Mouse (Mus musculus) small intestine, adult 2 months (tissue): ENCODE measurements at regions not wholly inside any gene's neighbourhood (a gene's known extent, or its start where the extent isn't known, plus 50 kb on each side); places are given as distances from the start of the nearest gene placed in this dataset.

Source experiments
- CTCF ChIP-seq: fragments of 200-500 bp; IDR thresholded peaks from 2 replicates; pipeline ENCODE4 v1.5.1; 2012; ENCODE audit warnings: low read depth, mild to moderate bottlenecking, control low read depth, inconsistent platforms, low read length, moderate library complexity, mixed read lengths; ENCODE audit not compliant: insufficient replicate concordance, insufficient read length; ENCODE audit errors: extremely low read depth
- POLR2A ChIP-seq: fragments of 200-500 bp; IDR thresholded peaks from 2 replicates; pipeline ENCODE4 v1.6.1; 2012; ENCODE audit warnings: low read depth, mild to moderate bottlenecking, control low read depth, inconsistent platforms, low read length, moderate library complexity

- TF ChIP-seq POLR2A: no peak
- TF ChIP-seq CTCF: no peak
Measured at GRCm38 (mm10) chr19:36263923-36264322, 84.2 kb upstream of the Pcgf5 start.
